ENCODE assay signal across 8 mouse cellular contexts in genomic region chr6:85513531-85513910, GRCm38 (mm10). TPM values are rescaled to one million over a fixed set of nuclear protein-coding genes. Genes with fewer than 3 reads are reported as not detected.
A peak's percentile ranks its signal among the peaks of the same experiment; 100 is the strongest.
DNase-seq lines count a peak whose midpoint lies in the region; ATAC-seq and TF ChIP-seq lines count a peak whose summit lies in the region.

Gene Egr4, minus strand, starts transcription at chr6:85513589.

- peak; percentile 21 for DNase-seq in kidney, postnatal 14 days
- no peak for DNase-seq in kidney, adult 2 months
- DNase-seq in cerebellum, adult 18-20 months: peak; percentile 90 to 93
- DNase-seq in forebrain, postnatal 0 days: peak; percentile 90
- DNase-seq in layer of hippocampus, adult 18-20 months (ENCODE audit: low spot score in 2 of 2): peak; percentile 94 to 96
- DNase-seq in retina, adult 2 months (ENCODE audit: low read depth, low spot score): peak; percentile 32
- no peak for DNase-seq in ovary, postnatal 10 days (ENCODE audit: low spot score)

- H3K9me3 ChIP-seq in forebrain, postnatal 0 days (ENCODE audit: low read length): no peaks in the 10 kb centered on the region
- H3K9me3 ChIP-seq in liver, embryonic 15.5 days (replicated peaks): no peaks in the 10 kb centered on the region

- H3K4me3 ChIP-seq in kidney, adult 2 months (ENCODE audit: insufficient read depth, low read depth, low read length): no peak within 1 kb of the TSS
- peak within 1 kb of the TSS; percentile 48 for H3K4me3 ChIP-seq in forebrain, postnatal 0 days (ENCODE audit: low read depth, low read length)
- H3K4me3 ChIP-seq in liver, embryonic 15.5 days (replicated peaks): peak within 1 kb of the TSS; percentile 35

- H3K4me2 ChIP-seq in forebrain, postnatal 0 days (ENCODE audit: low read depth): peak within 1 kb of the TSS; percentile 87
- H3K4me2 ChIP-seq in liver, embryonic 15.5 days: peak within 1 kb of the TSS; percentile 56

- 1% methylated on average over 38 of the region's 38 CpGs for WGBS in kidney, adult 2 months
- under 1% methylated on average over 38 of the region's 38 CpGs for WGBS in forebrain, postnatal 0 days
- WGBS in liver, embryonic 15.5 days (ENCODE audit: insufficient replicate concordance): under 1% methylated on average over 38 of the region's 38 CpGs

- ATAC-seq in forebrain, postnatal 0 days: peak; percentile 93
- no peak for ATAC-seq in liver, embryonic 15.5 days (ENCODE audit: insufficient read depth)

- no peak within 1 kb of the TSS for H3K27ac ChIP-seq in kidney, adult 2 months (ENCODE audit: insufficient read depth, low read depth, low read length)
- no peak within 1 kb of the TSS for H3K27ac ChIP-seq in forebrain, postnatal 0 days (ENCODE audit: low read depth, low read length)
- no peak within 1 kb of the TSS for H3K27ac ChIP-seq in liver, embryonic 15.5 days (replicated peaks)

- H3K9ac ChIP-seq in forebrain, postnatal 0 days: peak within 1 kb of the TSS; percentile 28
- H3K9ac ChIP-seq in liver, embryonic 15.5 days: no peak within 1 kb of the TSS

- no peak for TF ChIP-seq CTCF in kidney, adult 2 months (conservative IDR thresholded peaks at IDR 0.05; ENCODE audit: insufficient read depth, insufficient read length, low read depth, low read length)
- TF ChIP-seq CTCF in forebrain, postnatal 0 days (IDR thresholded peaks at IDR 0.05; ENCODE audit: low read depth): peak; percentile 33; the same call in 1 of the 2 replicates

- H3K36me3 ChIP-seq in kidney, adult 2 months (ENCODE audit: control insufficient read depth, insufficient read depth, low read length): no peaks in the 10 kb centered on the region
- H3K36me3 ChIP-seq in forebrain, postnatal 0 days (ENCODE audit: insufficient read depth): no peaks in the 10 kb centered on the region
- H3K36me3 ChIP-seq in liver, embryonic 15.5 days (replicated peaks): no peaks in the 10 kb centered on the region

- H3K27me3 ChIP-seq in kidney, adult 2 months (replicated peaks; ENCODE audit: control insufficient read depth, insufficient read depth, low read length): peaks cover 14% of the 10 kb centered on the region
- H3K27me3 ChIP-seq in forebrain, postnatal 0 days (ENCODE audit: insufficient read depth, low read length): peaks cover 52% of the 10 kb centered on the region
- H3K27me3 ChIP-seq in liver, embryonic 15.5 days: peaks cover 84% of the 10 kb centered on the region

- TF ChIP-seq POLR2A in kidney, adult 2 months (IDR thresholded peaks at IDR 0.05; ENCODE audit: low read depth, low read length): no peak

- no peaks in the 10 kb centered on the region for H3K4me1 ChIP-seq in kidney, adult 2 months (ENCODE audit: control insufficient read depth, insufficient read depth, low read length)
- 0 out of 2 replicates have a peak, but pooled peaks cover 6% of the 10 kb centered on the region for H3K4me1 ChIP-seq in forebrain, postnatal 0 days (ENCODE audit: insufficient read depth)
- peaks cover 20% of the 10 kb centered on the region; the same call in 1 of the 2 replicates for H3K4me1 ChIP-seq in liver, embryonic 15.5 days (replicated peaks)

RNA-seq across cellular contexts. Expression of gene Egr4, which starts in this region (rescaled TPM):
- polyA plus RNA-seq in kidney, adult 2 months (2012; rRNA removed): not detected in 2 replicates
- 1.3 and 1.7 TPM in 2 replicates for total RNA-seq in forebrain, postnatal 0 days (2014; rRNA removed)
- 1.9 and 2.0 TPM in 2 replicates for polyA plus RNA-seq in forebrain, postnatal 0 days (2015; fragmentation: Nextera tagmentation; extraction: Ambion mirVana)
- total RNA-seq in layer of hippocampus, adult 18-20 months (2021): 10 to 100 TPM; 38.7 to 53.2 TPM
- polyA plus RNA-seq in liver, embryonic 15.5 days (2015; fragmentation: Nextera tagmentation; extraction: Ambion mirVana): not detected in 2 replicates

Comparison
In these comparisons a context has a peak if more than half of its experiments do, and no peak if none do; other contexts are left out.
1. RNA of gene Egr4 (total RNA-seq): 38.7 to 53.2 TPM in layer of hippocampus, adult 18-20 months; 1.3 to 1.7 TPM in forebrain, postnatal 0 days; every median in the first group is over 10 times any median in the second.
2. DNase-seq: peak in kidney, postnatal 14 days (single experiment), cerebellum, adult 18-20 months (2 of 2), forebrain, postnatal 0 days (single experiment), layer of hippocampus, adult 18-20 months (2 of 2) and retina, adult 2 months (single experiment); none in kidney, adult 2 months (single experiment) and ovary, postnatal 10 days (single experiment).